Mouse (Mus musculus): ENCODE data around the gene Nat9.

Nat9 gene

DNA sequence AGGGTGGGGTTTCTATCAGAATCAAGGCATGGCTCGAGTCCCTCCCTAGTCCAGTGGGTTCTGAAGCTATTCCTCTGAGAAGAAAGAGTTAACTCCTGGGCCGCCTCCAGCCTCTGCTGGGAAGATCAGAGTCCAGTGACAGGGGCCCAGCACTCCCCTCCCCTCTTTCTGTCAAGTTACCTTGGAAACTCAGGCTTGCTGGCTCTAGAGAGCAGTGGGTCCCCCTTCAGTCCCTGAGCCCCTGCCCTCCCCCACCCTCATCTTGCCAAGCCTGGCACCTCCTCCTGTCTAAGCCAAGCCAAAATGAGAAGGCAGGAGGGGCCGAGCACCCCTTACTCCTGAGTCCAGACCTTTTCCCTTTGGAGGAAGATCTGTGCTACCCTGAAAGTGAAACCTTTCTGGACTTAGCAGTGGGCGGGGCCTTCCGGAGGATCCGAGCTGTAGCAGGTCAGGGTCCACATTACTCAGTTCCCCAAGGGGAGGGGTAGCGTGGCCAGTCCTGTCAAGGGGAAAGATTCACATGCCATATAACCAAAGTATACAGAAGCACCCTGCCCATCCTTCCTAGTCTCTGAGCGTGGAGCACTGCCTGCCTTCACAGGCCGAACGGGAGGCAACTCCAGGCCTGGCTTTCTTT is 10.0 kb downstream of the Nat9 start:
- DNase-seq (ENCODE audit: low read depth, low spot score) = no peak

GRCm38 (mm10) chr11:115176399-115177190 is 11.1 kb downstream of the Nat9 start:
- no peak for DNase-seq (ENCODE audit: low read depth, low spot score)

DNA sequence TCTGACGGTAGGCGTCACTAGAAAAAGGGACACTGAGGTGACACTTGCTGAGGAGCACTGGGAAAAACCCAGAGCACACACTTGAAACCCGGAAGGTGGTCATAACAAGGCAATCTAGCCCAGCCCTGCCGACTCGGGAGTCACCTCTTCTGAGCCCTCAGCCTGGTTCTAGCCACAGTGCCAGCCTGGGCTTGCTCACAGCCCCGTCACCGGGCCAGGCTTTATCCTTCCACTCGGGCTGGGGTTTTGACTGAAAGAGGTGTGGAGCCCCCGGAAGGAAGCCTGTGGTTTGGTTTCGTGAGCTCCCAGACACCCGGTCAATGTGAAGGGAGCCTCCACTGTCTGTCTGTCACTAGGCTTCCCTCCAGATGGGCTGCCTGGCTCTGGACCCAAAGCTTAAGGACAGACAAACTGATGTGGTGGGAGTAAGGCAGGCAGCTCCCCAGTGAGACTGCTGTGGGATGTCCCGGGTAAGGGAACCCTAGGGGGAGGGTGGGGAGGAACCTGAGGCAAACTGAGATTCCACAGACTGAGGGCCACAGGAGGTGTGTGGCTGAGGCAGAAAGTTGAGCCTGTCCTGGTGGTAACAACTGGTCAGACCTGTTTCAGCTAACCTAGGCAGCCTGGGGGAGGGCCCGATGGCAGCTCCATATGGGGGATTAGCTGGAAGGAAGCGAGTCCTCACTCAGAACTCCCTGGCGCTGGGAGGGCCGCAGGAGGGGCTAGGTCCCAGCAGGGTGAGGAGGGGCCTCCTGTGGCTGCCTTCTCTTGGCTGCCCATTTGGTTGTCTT is 13.9 kb downstream of the Nat9 start:
- DNase-seq (ENCODE audit: low read depth, low spot score) = no peak

DNA sequence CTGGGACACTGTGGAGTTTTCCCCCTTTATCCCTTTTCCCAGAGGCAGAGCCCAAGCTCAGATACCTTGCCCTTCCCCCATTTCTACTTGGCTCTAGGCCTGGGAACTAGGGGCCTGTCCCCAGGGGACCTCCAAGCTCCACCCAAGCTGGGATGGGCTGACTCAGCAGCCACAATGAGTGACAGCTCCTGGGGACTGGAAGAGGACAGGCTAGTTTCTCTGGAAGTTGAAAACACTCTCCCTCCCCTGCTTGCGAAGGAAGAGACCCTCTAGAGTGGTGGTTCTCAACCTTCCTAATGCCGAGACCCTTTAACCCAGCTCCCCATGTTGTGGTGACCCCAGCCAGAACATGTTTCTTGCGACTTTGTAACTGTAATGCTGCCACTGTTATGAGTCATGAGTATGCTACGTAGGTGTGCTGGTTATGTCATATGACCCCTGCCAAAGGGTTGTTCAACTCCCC is 14.8 kb downstream of the Nat9 start:
- DNase-seq (ENCODE audit: low read depth, low spot score) = no peak

- DNase-seq (ENCODE audit: low read depth, low spot score) = peak; percentile 62
These were observed 16.5 kb downstream of the Nat9 start for GRCm38 (mm10) chr11:115171125-115171524.

- no peak for DNase-seq (ENCODE audit: low read depth, low spot score)
These were observed 18.2 kb downstream of the Nat9 start for GRCm38 (mm10) chr11:115169430-115169829.

GRCm38 (mm10) chr11:115167631-115168249 is 19.9 kb downstream of the Nat9 start:
- no peak for DNase-seq (ENCODE audit: low read depth, low spot score)

DNA sequence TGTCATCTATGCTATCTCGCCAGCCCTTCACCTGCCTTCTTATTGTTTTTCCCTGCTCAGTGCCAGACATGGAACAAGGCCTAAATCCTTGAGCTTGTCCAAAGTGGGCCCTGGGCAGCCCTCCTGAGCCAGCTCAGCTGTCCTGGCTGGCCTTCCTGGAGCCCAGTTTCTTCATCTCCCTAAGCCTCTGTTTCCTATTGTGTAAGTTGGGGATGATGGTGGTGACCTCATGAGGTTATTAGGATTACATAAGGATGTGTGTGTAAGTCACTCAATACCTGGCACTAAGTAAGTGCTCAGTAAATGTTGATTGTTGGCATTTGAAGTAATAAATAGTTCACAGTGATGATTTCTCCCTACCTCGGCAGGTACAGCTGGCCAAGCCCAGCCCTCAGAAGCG is 20.9 kb downstream of the Nat9 start:
- no peak for DNase-seq (ENCODE audit: low read depth, low spot score)

DNA sequence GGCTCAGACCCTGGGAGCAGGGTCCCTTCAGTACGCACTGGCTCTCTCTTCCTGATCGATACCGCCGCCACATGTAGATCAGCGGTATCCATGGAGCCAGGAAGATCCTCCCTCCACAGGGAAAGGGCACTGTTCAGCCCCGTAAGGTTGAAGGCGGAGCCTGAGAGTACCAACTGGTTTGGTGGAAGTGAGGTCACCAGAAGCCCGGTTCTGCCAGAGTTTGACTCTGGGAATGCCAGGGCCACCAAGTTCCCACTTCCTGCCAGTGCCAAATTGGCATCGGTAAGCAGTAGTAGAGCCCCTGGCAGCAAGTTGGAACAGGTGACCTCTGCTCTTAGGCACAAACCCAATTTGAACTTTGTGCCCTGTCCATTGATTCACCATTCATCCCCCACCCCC is 22.7 kb downstream of the Nat9 start:
- peak; percentile 68 for DNase-seq (ENCODE audit: low read depth, low spot score)

- no peak for DNase-seq (ENCODE audit: low read depth, low spot score)
These were observed 23.2 kb downstream of the Nat9 start for GRCm38 (mm10) chr11:115164341-115164975.

DNA sequence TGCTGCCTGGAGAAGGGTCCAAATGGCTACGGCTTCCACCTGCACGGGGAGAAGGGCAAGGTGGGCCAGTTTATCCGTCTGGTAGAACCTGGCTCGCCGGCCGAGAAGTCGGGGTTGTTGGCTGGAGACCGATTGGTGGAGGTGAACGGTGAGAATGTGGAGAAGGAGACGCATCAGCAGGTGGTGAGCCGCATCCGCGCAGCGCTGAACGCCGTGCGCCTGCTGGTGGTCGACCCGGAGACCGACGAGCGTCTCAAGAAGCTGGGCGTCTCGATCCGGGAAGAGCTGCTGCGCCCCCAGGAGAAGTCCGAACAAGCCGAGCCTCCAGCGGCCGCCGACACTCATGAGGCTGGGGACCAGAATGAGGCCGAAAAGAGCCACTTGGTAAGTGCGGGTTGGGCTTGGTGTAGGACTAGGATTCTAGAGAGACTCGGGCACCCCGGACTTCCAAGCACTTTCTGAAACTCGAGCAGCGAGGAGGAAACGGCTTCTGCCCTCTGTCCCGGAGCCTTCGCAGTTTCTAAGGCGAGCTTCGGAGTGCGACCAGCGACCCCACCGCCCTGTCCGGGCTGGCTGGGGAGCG is 24.0 kb downstream of the Nat9 start:
- no peak for DNase-seq (ENCODE audit: low read depth, low spot score)

DNA sequence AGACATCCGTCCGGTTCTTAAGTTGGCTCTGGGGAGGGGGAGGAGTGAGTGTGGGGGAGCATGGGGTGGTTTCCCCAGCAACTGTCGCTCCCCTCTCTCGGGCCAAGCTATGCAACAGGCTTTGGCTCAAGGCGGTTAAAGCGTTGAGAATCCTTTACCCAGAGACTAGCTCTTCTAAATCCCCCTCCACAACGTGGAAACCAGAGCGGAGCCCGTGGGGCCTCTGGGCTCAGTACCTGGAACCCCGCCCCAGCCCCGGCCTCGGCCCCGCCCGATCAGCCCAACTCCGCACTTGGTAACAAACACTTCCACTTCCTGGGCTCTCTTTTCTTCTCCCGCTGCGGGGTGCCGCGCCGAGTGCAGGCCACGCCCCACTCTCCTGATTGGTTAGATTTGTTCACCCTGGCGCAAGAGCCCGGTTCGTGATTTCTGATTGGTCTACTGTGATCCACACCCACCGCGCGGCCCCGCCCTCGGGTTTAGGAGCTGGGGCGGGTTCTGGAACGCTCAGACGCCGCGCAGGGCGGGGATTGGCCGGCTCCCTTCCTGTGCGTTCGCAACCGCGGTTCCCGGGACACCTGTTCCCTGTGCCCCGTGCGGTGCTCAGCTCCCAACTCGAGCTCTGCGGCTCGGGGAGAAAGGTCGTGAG is 24.7 kb downstream of the Nat9 start, which contains the start of gene Slc9a3r1:
Gene Slc9a3r1 (plus strand): TSS at position 510 of the 649 bp plus-strand sequence.
- DNase-seq (ENCODE audit: low read depth, low spot score) = peak; percentile 98

DNA sequence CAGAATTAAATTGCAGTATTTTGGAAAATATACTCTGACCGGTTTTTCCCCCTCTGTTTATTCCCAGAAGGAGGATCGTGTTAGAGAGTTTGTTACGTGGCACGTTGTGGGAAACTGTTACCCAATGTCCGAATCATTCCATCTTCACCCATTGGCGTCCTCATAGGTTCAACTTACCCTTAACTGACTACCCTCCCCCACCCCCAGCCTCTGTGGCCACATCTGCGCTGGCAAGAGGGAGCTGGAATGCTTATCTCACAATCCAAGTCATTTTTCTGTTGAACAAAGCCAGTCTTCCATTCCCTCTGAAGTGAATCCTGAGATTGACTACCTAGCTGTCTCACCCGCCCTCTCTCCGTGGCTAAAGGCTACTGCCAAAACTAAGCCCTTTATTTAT is 25.5 kb downstream of the Nat9 start:
- no peak for DNase-seq (ENCODE audit: low read depth, low spot score)

GRCm38 (mm10) chr11:115161578-115162204 is 26.0 kb downstream of the Nat9 start:
- DNase-seq (ENCODE audit: low read depth, low spot score) = no peak

DNA sequence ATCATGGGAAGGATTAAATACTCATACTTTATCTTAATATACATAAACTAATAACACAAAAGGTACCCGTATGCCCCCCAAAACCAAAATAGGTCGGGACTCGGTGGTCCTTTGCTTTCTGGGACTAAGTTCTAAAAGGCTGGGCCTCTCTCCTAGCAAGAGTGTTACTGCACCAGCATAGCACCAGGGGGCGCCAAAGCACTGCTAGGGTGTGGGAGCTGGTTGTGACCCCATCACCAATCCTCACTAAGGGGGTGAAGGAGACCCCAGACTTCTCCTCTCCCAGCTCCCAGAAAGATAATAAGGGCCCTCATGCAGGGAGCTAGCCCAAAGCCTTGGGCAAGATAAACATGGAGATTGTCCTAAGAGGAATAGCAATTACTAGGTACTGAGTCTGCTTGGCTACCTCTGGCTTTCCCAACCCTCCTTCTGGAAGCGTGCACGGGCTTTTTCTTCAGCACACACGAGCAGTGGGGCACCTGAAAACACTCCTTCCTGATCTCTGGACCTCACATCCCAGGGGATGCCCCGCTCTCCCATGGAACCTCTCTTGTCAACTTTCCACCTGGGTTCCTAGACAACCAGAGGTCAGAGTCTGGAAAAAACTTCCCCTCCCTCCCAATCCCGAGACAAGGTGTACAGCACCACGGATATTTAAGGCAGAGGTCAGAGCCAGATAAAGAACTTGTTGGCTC is 26.6 kb downstream of the Nat9 start:
- DNase-seq (ENCODE audit: low read depth, low spot score) = peak; percentile 65

DNA sequence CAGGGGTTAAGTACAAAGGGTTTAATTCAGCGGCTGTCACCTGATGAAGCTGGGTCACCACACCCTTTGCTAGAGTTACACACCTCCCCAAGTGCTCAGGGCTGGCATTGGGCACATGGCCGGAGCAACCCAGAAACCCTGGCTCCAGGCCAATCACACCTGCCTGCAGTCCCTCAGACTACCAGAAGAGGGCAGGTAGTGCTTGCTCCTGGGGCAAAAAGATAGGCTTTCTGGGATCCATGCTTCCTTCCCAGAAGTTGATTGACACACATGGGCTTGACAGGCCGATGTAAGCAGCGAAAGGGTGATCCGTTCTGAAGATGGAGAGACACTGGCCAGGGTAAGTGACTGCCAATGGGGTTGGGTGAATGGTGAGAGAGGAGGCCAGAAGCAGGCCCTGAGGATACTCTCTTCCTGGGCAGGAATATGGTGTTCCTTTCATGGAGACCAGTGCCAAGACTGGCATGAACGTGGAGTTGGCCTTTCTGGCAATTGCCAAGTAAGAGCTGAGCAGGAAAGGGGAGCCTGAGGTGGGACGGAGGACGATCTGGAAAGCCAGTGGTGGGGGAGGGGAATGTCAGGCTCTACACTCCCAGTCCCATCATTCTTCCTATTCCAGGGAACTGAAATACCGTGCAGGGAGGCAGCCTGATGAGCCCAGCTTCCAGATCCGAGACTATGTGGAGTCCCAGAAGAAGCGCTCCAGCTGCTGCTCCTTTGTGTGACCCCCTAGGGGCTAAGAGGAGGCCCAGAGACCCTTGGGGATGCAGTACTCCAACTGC is 27.5 kb downstream of the Nat9 start:
- DNase-seq (ENCODE audit: low read depth, low spot score) = peak; percentile 76

- DNase-seq (ENCODE audit: low read depth, low spot score) = no peak
These were observed 29.5 kb downstream of the Nat9 start for GRCm38 (mm10) chr11:115157933-115158719.
